Mouse (Mus musculus) cortical plate, adult 2 months (tissue): ENCODE measurements around the gene Tssc4.

Experiments used
- CTCF ChIP-seq: fragments of 200-500 bp; IDR thresholded peaks from 2 replicates; pipeline ENCODE4 v1.5.1; 2011; ENCODE audit warnings: mild to moderate bottlenecking, control low read depth, low read length; ENCODE audit not compliant: insufficient read depth; ENCODE audit errors: extremely low read depth
- POLR2A ChIP-seq: fragments of 200-500 bp; IDR thresholded peaks from 2 replicates; pipeline ENCODE4 v1.6.1; 2011; ENCODE audit warnings: mild to moderate bottlenecking, low read length, control low read depth; ENCODE audit not compliant: insufficient read depth; ENCODE audit errors: extremely low read depth

DNA sequence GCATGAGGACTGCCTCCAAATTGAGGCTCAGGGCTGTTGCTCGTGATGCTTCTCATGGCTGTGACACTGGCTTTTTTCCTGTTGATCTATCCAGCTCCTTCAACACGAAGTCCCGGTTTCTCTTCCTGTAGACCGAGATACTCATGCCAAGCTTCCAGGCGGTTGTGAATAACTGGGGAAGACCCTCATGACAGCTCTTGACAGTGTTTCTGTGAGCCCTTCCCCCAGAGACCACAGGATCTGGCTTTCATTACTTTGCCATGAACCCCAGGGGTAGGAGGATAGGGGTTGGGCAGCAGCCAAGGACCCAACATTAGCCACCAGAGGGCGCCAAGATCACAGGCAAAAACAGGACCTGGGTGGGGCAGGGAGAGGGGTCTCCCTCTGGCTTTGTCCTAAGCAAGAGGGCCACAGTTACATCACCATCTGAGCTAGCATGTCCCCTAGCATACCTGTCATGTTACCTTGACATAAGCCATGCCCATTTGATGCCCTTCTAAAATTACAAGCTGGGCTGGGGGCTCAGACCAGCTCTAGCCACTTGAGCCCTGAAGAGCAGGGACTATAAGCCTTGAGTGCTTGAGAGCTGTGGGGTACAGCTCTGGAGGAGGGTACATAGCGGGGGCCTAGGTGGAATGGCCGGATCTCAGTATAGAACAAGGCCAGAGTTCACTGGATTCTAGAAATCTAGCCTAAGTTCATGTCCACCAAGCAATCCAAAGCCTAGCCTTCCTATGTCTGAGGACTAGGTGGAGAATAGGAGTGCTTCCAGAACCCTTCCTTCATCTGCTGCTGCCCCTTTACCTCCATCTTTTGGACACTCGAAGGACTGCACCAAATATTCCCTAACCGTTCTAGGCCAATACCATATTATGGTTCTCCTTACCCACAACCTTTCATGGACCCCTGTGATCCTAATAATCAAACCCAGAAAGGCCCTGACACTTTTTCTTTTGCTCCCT is 25.8 kb downstream of the Tssc4 start, which contains the start of gene Trpm5:
- TF ChIP-seq POLR2A (no peak), CTCF (peak; percentile 61)
